Mouse (Mus musculus): ENCODE measurements around the gene Utp14b. TPM values are rescaled to one million over a fixed set of nuclear protein-coding genes. Genes with fewer than 3 reads are reported as not detected.

The Utp14b gene
- total and polyA plus RNA-seq, 2 experiments from 2014 or later = 3.0 to 6.5 TPM

GRCm38 (mm10) chr1:78698138-78698537 is 40.3 kb downstream of the Utp14b start:
- TF ChIP-seq CTCF (IDR thresholded peaks at IDR 0.05; ENCODE audit: low read depth) = no peak
- H3K9me3 ChIP-seq (ENCODE audit: low read length) = no peaks in the 10 kb centered on the region
- H3K27ac ChIP-seq = no peak overlapping the region
- no peak overlapping the region for H3K4me2 ChIP-seq (ENCODE audit: low read depth, low read length)
- H3K9ac ChIP-seq (replicated peaks; ENCODE audit: low read length) = no peak overlapping the region
- no peaks in the 10 kb centered on the region for H3K4me1 ChIP-seq (ENCODE audit: insufficient read depth, low read length)
- H3K27me3 ChIP-seq (ENCODE audit: insufficient read depth, low read length) = no peaks in the 10 kb centered on the region
- ATAC-seq (peak; percentile 40; the same call in 1 of the 2 replicates), DNase-seq (ENCODE audit: low spot score) (no peak)
- peaks cover 43% of the 10 kb centered on the region; the same call in 1 of the 2 replicates for H3K36me3 ChIP-seq (ENCODE audit: insufficient read depth, low read length)
- 66% methylated on average over 6 of the region's 6 CpGs for WGBS
- H3K4me3 ChIP-seq (ENCODE audit: low read length) = no peak overlapping the region

- DNase-seq (ENCODE audit: low spot score) = no peak
- Histone ChIP-seq H3K27ac (no peak overlapping the region), H3K27me3 (ENCODE audit: insufficient read depth, low read length) (no peaks in the 10 kb centered on the region), H3K4me3 (ENCODE audit: low read length) (no peak overlapping the region), H3K4me1 (ENCODE audit: insufficient read depth, low read length) (no peaks in the 10 kb centered on the region), H3K9me3 (ENCODE audit: low read length) (no peaks in the 10 kb centered on the region), H3K36me3 (ENCODE audit: insufficient read depth, low read length) (peaks cover 44% of the 10 kb centered on the region; the same call in 1 of the 2 replicates), H3K9ac (replicated peaks; ENCODE audit: low read length) (no peak overlapping the region), H3K4me2 (ENCODE audit: low read depth, low read length) (no peak overlapping the region)
- no peak for TF ChIP-seq CTCF (IDR thresholded peaks at IDR 0.05; ENCODE audit: low read depth)
- ATAC-seq = no peak
- WGBS = 83% methylated on average over 3 of the region's 3 CpGs
These were observed 43.9 kb downstream of the Utp14b start for GRCm38 (mm10) chr1:78701740-78702139.

GRCm38 (mm10) chr1:78702282-78702963 is 44.6 kb downstream of the Utp14b start:
- Histone ChIP-seq H3K27me3 (ENCODE audit: insufficient read depth, low read length) (no peaks in the 10 kb centered on the region), H3K4me2 (ENCODE audit: low read depth, low read length) (no peak overlapping the region), H3K27ac (no peak overlapping the region), H3K9me3 (ENCODE audit: low read length) (no peaks in the 10 kb centered on the region), H3K4me1 (ENCODE audit: insufficient read depth, low read length) (no peaks in the 10 kb centered on the region), H3K4me3 (ENCODE audit: low read length) (no peak overlapping the region), H3K9ac (replicated peaks; ENCODE audit: low read length) (no peak overlapping the region), H3K36me3 (ENCODE audit: insufficient read depth, low read length) (peaks cover 42% of the 10 kb centered on the region; the same call in 1 of the 2 replicates)
- 87% methylated on average over 14 of the region's 14 CpGs for WGBS
- ATAC-seq = no peak
- no peak for DNase-seq (ENCODE audit: low spot score)
- no peak for TF ChIP-seq CTCF (IDR thresholded peaks at IDR 0.05; ENCODE audit: low read depth)

DNA sequence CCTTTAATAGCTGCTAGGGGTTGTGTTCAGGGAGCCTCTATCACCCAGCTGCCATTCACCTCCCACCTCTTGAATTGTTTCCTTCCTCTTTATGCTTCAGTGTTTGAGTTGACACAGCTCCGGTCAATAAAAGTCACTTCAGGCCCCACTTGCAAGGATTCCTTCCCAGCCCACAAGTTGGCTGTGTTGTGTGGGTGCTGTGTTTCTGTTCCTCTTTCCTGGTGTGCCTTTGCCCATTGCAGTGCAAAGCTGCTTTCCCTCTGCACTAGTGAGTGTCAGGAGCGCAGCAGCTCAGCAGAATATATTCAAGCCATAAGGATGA is 45.1 kb downstream of the Utp14b start:
- no peaks in the 10 kb centered on the region for H3K4me1 ChIP-seq (ENCODE audit: insufficient read depth, low read length)
- H3K9me3 ChIP-seq (ENCODE audit: low read length) = no peaks in the 10 kb centered on the region
- TF ChIP-seq CTCF (IDR thresholded peaks at IDR 0.05; ENCODE audit: low read depth) = no peak
- ATAC-seq = no peak
- H3K4me2 ChIP-seq (ENCODE audit: low read depth, low read length) = no peak overlapping the region
- no peak for DNase-seq (ENCODE audit: low spot score)
- no peak overlapping the region for H3K27ac ChIP-seq
- H3K9ac ChIP-seq (replicated peaks; ENCODE audit: low read length) = no peak overlapping the region
- no peak overlapping the region for H3K4me3 ChIP-seq (ENCODE audit: low read length)
- H3K27me3 ChIP-seq (ENCODE audit: insufficient read depth, low read length) = no peaks in the 10 kb centered on the region
- H3K36me3 ChIP-seq (ENCODE audit: insufficient read depth, low read length) = peaks cover 40% of the 10 kb centered on the region; the same call in 1 of the 2 replicates
- WGBS = 92% methylated on average over 2 of the region's 2 CpGs

DNA sequence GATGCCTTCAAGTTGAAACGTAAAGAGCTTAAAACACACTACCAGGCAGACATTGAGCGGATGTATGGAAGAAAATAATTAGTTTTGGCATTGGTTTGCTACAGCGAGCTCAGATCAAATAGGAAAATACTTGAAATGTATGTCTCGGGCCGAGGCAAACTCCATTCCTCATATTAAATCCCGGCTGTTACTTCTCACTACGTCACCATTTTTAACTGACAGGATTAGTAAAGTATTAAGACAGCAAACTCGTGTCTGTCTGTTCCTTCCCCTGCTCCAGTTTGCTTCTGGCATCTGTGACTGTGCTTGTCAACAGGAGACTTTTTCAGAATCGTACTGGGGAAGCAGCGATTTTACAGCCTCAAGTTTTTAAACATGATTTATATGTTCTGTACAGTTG is 48.5 kb downstream of the Utp14b start:
- no peaks in the 10 kb centered on the region for H3K9me3 ChIP-seq (ENCODE audit: low read length)

DNA sequence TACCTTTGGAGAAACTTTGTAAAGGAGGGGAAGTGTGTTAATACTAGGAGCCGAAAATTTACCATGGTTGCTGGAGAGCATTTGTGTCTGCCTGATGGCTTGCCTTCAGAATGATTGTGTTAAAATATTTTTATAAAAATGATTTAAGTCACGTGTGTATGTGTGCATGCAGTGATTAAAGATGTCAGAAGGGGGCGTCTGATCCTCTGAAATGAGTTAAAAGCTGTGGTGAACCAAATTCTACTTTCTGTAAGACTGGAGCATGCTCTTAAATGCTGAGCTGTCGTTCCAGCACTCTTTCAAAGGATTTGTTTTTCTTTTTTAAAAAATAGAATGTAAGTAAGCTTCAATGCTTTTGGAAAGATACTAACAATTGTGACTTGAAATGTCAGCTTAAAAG is 49.4 kb downstream of the Utp14b start:
- ATAC-seq (no peak), DNase-seq (ENCODE audit: low spot score) (peak; percentile 73)
- H3K27me3 ChIP-seq (ENCODE audit: insufficient read depth, low read length) = no peaks in the 10 kb centered on the region
- H3K9me3 ChIP-seq (ENCODE audit: low read length) = no peaks in the 10 kb centered on the region
- peak; percentile 58 for TF ChIP-seq CTCF (IDR thresholded peaks at IDR 0.05; ENCODE audit: low read depth)
- no peak overlapping the region for H3K27ac ChIP-seq
- no peak overlapping the region for H3K9ac ChIP-seq (replicated peaks; ENCODE audit: low read length)
- H3K4me1 ChIP-seq (ENCODE audit: insufficient read depth, low read length) = no peaks in the 10 kb centered on the region
- no peak overlapping the region for H3K4me2 ChIP-seq (ENCODE audit: low read depth, low read length)
- no peak overlapping the region for H3K4me3 ChIP-seq (ENCODE audit: low read length)
- peaks cover 23% of the 10 kb centered on the region; the same call in 1 of the 2 replicates for H3K36me3 ChIP-seq (ENCODE audit: insufficient read depth, low read length)
- 57% methylated on average over 4 of the region's 4 CpGs for WGBS

More for the DNA sequence above, 48.5 kb downstream of the Utp14b start:
- TF ChIP-seq CTCF (IDR thresholded peaks at IDR 0.05; ENCODE audit: low read depth) = no peak
- no peak for DNase-seq (ENCODE audit: low spot score)
- Histone ChIP-seq H3K4me1 (ENCODE audit: insufficient read depth, low read length) (no peaks in the 10 kb centered on the region), H3K27me3 (ENCODE audit: insufficient read depth, low read length) (no peaks in the 10 kb centered on the region), H3K27ac (no peak overlapping the region), H3K4me2 (ENCODE audit: low read depth, low read length) (no peak overlapping the region), H3K36me3 (ENCODE audit: insufficient read depth, low read length) (peaks cover 31% of the 10 kb centered on the region; the same call in 1 of the 2 replicates), H3K4me3 (ENCODE audit: low read length) (no peak overlapping the region), H3K9ac (replicated peaks; ENCODE audit: low read length) (no peak overlapping the region)
- WGBS = 91% methylated on average over 10 of the region's 10 CpGs
- no peak for ATAC-seq

DNA sequence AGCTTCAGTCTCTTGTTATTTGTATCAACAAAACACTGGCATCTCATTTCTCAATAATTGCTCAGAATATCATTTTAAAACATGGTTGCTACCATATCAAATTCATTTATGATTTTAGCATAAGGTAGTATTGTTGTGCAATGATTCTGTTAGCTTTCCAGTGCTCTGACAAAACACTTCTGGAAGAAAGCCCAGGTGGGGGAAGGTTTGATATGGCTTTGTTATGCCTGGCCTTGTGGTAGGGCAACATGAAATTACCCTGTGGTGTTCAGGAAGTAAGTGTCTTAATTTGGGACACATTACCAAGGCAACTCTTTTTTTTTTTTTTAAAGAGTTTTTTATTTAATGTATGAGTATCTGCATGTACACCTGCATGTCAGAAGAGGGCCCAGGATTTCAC is 52.2 kb downstream of the Utp14b start:
- no peak overlapping the region for H3K4me2 ChIP-seq (ENCODE audit: low read depth, low read length)
- no peaks in the 10 kb centered on the region for H3K4me1 ChIP-seq (ENCODE audit: insufficient read depth, low read length)
- H3K27ac ChIP-seq = no peak overlapping the region
- no peak for TF ChIP-seq CTCF (IDR thresholded peaks at IDR 0.05; ENCODE audit: low read depth)
- H3K4me3 ChIP-seq (ENCODE audit: low read length) = no peak overlapping the region
- ATAC-seq = no peak
- no peak overlapping the region for H3K9ac ChIP-seq (replicated peaks; ENCODE audit: low read length)
- H3K36me3 ChIP-seq (ENCODE audit: insufficient read depth, low read length) = peaks cover 4% of the 10 kb centered on the region; the same call in 1 of the 2 replicates
- H3K9me3 ChIP-seq (ENCODE audit: low read length) = no peaks in the 10 kb centered on the region
- no peak for DNase-seq (ENCODE audit: low spot score)
- H3K27me3 ChIP-seq (ENCODE audit: insufficient read depth, low read length) = no peaks in the 10 kb centered on the region
